Mouse (Mus musculus) forebrain, embryonic 16.5 days (tissue): ENCODE results near the gene Gm4858. TPM values are rescaled to one million over a fixed set of nuclear protein-coding genes. Genes with fewer than 3 reads are reported as not detected.
"Not testable (repeated sequence)": the region's sequence is repeated elsewhere in the genome, so short reads cannot be mapped to it uniquely, and the experiment has no call there.

Experiments used
- ATAC-seq: fragments of 200-750 bp; cut with Nextera tagmentation; 2 replicates; pipeline ENCODE4 v1.8.0; 2017; ENCODE audit warnings: mild to moderate bottlenecking, moderate library complexity
- H3K27ac ChIP-seq: fragments of 300-500 bp; sonication (generic); 2 replicates; pipeline ENCODE4 v1.5.1; 2014; ENCODE audit warnings: low read length, control low read depth
- H3K27me3 ChIP-seq: fragments of 300-500 bp; sonication (generic); replicated peaks from 2 replicates; pipeline ENCODE4 v1.6.1; 2014; ENCODE audit warnings: low read length; ENCODE audit not compliant: control insufficient read depth, insufficient read depth
- H3K36me3 ChIP-seq: fragments of 300-500 bp; sonication (generic); 2 replicates; pipeline ENCODE4 v1.6.1; 2014; ENCODE audit not compliant: control insufficient read depth, insufficient read depth
- H3K4me1 ChIP-seq: fragments of 300-500 bp; sonication (generic); replicated peaks from 2 replicates; pipeline ENCODE4 v1.6.1; 2014; ENCODE audit warnings: low read length; ENCODE audit not compliant: control insufficient read depth, insufficient read depth
- H3K4me2 ChIP-seq: fragments of 300-500 bp; sonication (generic); 2 replicates; pipeline ENCODE4 v1.6.1; 2014; ENCODE audit warnings: mild to moderate bottlenecking, low read length, control low read depth
- H3K4me3 ChIP-seq: fragments of 300-500 bp; sonication (generic); replicated peaks from 2 replicates; pipeline ENCODE4 v1.5.1; 2014; ENCODE audit warnings: mild to moderate bottlenecking, low read length, control low read depth
- H3K9ac ChIP-seq: fragments of 300-500 bp; sonication (generic); replicated peaks from 2 replicates; pipeline ENCODE4 v1.6.1; 2014; ENCODE audit warnings: low read depth, low read length, control low read depth
- H3K9me3 ChIP-seq: fragments of 300-500 bp; sonication (generic); 2 replicates; pipeline ENCODE4 v1.6.1; 2016; ENCODE audit warnings: low read length; ENCODE audit not compliant: control insufficient read depth
- WGBS: fragments of 180-500 bp; shearing (Covaris S2); extraction: QIAGEN DNeasy Blood & Tissue Kit; methylation state at CpG from one replicate; pipeline ENCODE4 v1.1.7; 2014; 5-methylcytosine and 5-hydroxymethylcytosine counted together
- polyA plus RNA-seq: library from polyadenylated mRNA; unstranded; fragments of >200 nt; fragmentation: Nextera tagmentation; extraction: Ambion mirVana; gene quantifications from 2 replicates; pipeline ENCODE4 v1.2.1, GENCODE M21; 2015

Gene Gm4858
- polyA plus RNA-seq, 1 experiment from 2014 or later, result not detected

- H3K4me2 ChIP-seq, H3K9ac ChIP-seq, H3K27me3 ChIP-seq, H3K36me3 ChIP-seq, H3K4me1 ChIP-seq, H3K27ac ChIP-seq, H3K4me3 ChIP-seq, ATAC-seq, H3K9me3 ChIP-seq: not testable (repeated sequence)
- WGBS, result 32% methylated on average over 1 of the region's 1 CpGs
Measured at GRCm38 (mm10) chr3:93093581-93093980, 25.0 kb downstream of the Gm4858 start.

- WGBS, result 73% methylated on average over 2 of the region's 2 CpGs
- no peak overlapping the region for H3K9ac ChIP-seq
- ATAC-seq, result no peak
Measured at GRCm38 (mm10) chr3:93096447-93096846, 27.8 kb downstream of the Gm4858 start.

GRCm38 (mm10) chr3:93111668-93112067, 43.0 kb downstream of the Gm4858 start:
- Histone ChIP-seq H3K27me3 (no peaks in the 10 kb centered on the region), H3K36me3 (no peaks in the 10 kb centered on the region), H3K4me2 (no peak overlapping the region), H3K4me3 (no peak overlapping the region), H3K9me3 (no peaks in the 10 kb centered on the region), H3K27ac (no peak overlapping the region), H3K9ac (no peak overlapping the region), H3K4me1 (no peaks in the 10 kb centered on the region)
- no peak for ATAC-seq
- WGBS, result 45% methylated on average over 5 of the region's 5 CpGs

More at GRCm38 (mm10) chr3:93096447-93096846, 27.8 kb downstream of the Gm4858 start:
- H3K4me1 ChIP-seq, result no peaks in the 10 kb centered on the region
- H3K27ac ChIP-seq, result no peak overlapping the region
- H3K36me3 ChIP-seq, result no peaks in the 10 kb centered on the region
- H3K9me3 ChIP-seq, result no peaks in the 10 kb centered on the region
- H3K4me2 ChIP-seq, result no peak overlapping the region
- H3K4me3 ChIP-seq, result no peak overlapping the region
- H3K27me3 ChIP-seq, result no peaks in the 10 kb centered on the region

GRCm38 (mm10) chr3:93114481-93114880, 45.9 kb downstream of the Gm4858 start:
- H3K4me3 ChIP-seq, result no peak overlapping the region
- H3K4me2 ChIP-seq, result no peak overlapping the region
- no peaks in the 10 kb centered on the region for H3K9me3 ChIP-seq
- no peaks in the 10 kb centered on the region for H3K4me1 ChIP-seq
- no peaks in the 10 kb centered on the region for H3K36me3 ChIP-seq
- 2% methylated on average over 2 of the region's 2 CpGs for WGBS
- no peak overlapping the region for H3K27ac ChIP-seq
- no peak overlapping the region for H3K9ac ChIP-seq
- no peaks in the 10 kb centered on the region for H3K27me3 ChIP-seq
- no peak for ATAC-seq

GRCm38 (mm10) chr3:93119101-93119500, 50.5 kb downstream of the Gm4858 start:
- Histone ChIP-seq H3K9ac (no peak overlapping the region), H3K4me1 (no peaks in the 10 kb centered on the region), H3K27me3 (no peaks in the 10 kb centered on the region), H3K9me3 (no peaks in the 10 kb centered on the region), H3K27ac (no peak overlapping the region), H3K4me2 (no peak overlapping the region), H3K4me3 (no peak overlapping the region), H3K36me3 (no peaks in the 10 kb centered on the region)
- no peak for ATAC-seq
- WGBS, result 48% methylated on average over 4 of the region's 4 CpGs

Other genes starting within 250 kb of the Gm4858 start
- not detected in 2 replicates for gene Kprp, start 241.6 kb upstream of the Gm4858 start, polyA plus RNA-seq
- not detected in 2 replicates for gene Lce1l, start 217.5 kb upstream of the Gm4858 start, polyA plus RNA-seq
- not detected in 2 replicates for gene 2310050C09Rik, start 198.6 kb upstream of the Gm4858 start, polyA plus RNA-seq
- gene Lce3a, start 142.6 kb upstream of the Gm4858 start, polyA plus RNA-seq, result not detected in 2 replicates
- not detected in 2 replicates for gene Lce3b, start 135.8 kb upstream of the Gm4858 start, polyA plus RNA-seq
- gene Lce3c, start 124.3 kb upstream of the Gm4858 start, polyA plus RNA-seq, result not detected in 2 replicates
- gene Lce3d, start 111.4 kb upstream of the Gm4858 start, polyA plus RNA-seq, result not detected in 2 replicates
- not detected in 2 replicates for gene Lce3e, start 101.8 kb upstream of the Gm4858 start, polyA plus RNA-seq
- not detected in 2 replicates for gene Lce3f, start 76.6 kb upstream of the Gm4858 start, polyA plus RNA-seq
- not detected in 2 replicates for gene Crct1, start 53.1 kb upstream of the Gm4858 start, polyA plus RNA-seq
- not detected in 2 replicates for gene Lce1m, start 49.8 kb upstream of the Gm4858 start, polyA plus RNA-seq
- not detected in 2 replicates for gene Crnn, start 76.0 kb downstream of the Gm4858 start, polyA plus RNA-seq
- gene Flg2, start 128.5 kb downstream of the Gm4858 start, polyA plus RNA-seq, result not detected in 2 replicates
- gene Flg, start 204.7 kb downstream of the Gm4858 start, polyA plus RNA-seq, result not detected in 2 replicates